22 mouse cellular contexts compared by ENCODE assay signal in genomic region chr8:20979846-20980245, GRCm38 (mm10). TPM values are rescaled to one million over a fixed set of nuclear protein-coding genes. Genes with fewer than 3 reads are reported as not detected.
DNase-seq lines count a peak whose midpoint lies in the region.
"Had no signal": no experiment of that assay in that cellular context is flagged by ENCODE, and none has a peak within 500 bp of the region (broad histone marks: within the 10 kb centered on the region; RNA-seq: fewer than 3 reads in every experiment).

No protein-coding gene starts in this region.

- peak; percentile 70 for DNase-seq in R1 (ENCODE audit: low read depth, low spot score)
- DNase-seq in ZHBTc4 (ENCODE audit: low read depth, low spot score), result peak; percentile 56
- DNase-seq in layer of hippocampus, adult 18-20 months (ENCODE audit: low spot score in 2 of 2), result no peak
- no peak for DNase-seq in lung, postnatal 14 days
- DNase-seq: adrenal gland, adult 2 months; adrenal gland, adult 8-10 months; adrenal gland, postnatal 10 days; adrenal gland, postnatal 14 days; adrenal gland, postnatal 25 days; adrenal gland, postnatal 36 days; B cell, adult 2 months; cerebellum, adult 11 months; cerebellum, adult 11-12 months; cerebellum, adult 18-20 months; cerebellum, adult 2 months; cerebellum, adult 8-10 months had no signal

RNA-seq across cellular contexts. Expression of gene AY761185, which starts 35.3 kb away (rescaled TPM):
- not detected for total RNA-seq in layer of hippocampus, adult 18-20 months (2021)
- total RNA-seq: adrenal gland, adult 18-20 months; adrenal gland, adult 2 months; adrenal gland, adult 8-10 months; adrenal gland, postnatal 10 days; adrenal gland, postnatal 14 days; adrenal gland, postnatal 25 days; adrenal gland, postnatal 36 days; adrenal gland, postnatal 4 days; CH12.LX; ES-E14; G1E; MEL had no signal

RNA-seq across cellular contexts. Expression of gene Defa21, which starts 45.5 kb away (rescaled TPM):
- total RNA-seq in layer of hippocampus, adult 18-20 months (2021), result not detected
- total RNA-seq: adrenal gland, adult 18-20 months; adrenal gland, adult 2 months; adrenal gland, adult 8-10 months; adrenal gland, postnatal 10 days; adrenal gland, postnatal 14 days; adrenal gland, postnatal 25 days; adrenal gland, postnatal 36 days; adrenal gland, postnatal 4 days; CH12.LX; ES-E14; G1E; MEL had no signal

RNA-seq across cellular contexts. Expression of gene Gm6040, which starts 58.0 kb away (rescaled TPM):
- total RNA-seq in layer of hippocampus, adult 18-20 months (2021), result not detected
- total RNA-seq: adrenal gland, adult 18-20 months; adrenal gland, adult 2 months; adrenal gland, adult 8-10 months; adrenal gland, postnatal 10 days; adrenal gland, postnatal 14 days; adrenal gland, postnatal 25 days; adrenal gland, postnatal 36 days; adrenal gland, postnatal 4 days; CH12.LX; ES-E14; G1E; MEL had no signal

Comparison
In these comparisons a context has a peak if more than half of its experiments do, and no peak if none do; other contexts are left out.
1. DNase-seq: peak in R1 (single experiment) and ZHBTc4 (single experiment); none in layer of hippocampus, adult 18-20 months (0 of 2) and lung, postnatal 14 days (single experiment).